In genomic region chr3:135211805-135212657, GRCm38 (mm10) we compare ENCODE assay signal across 8 mouse cellular contexts. TPM values are rescaled to one million over a fixed set of nuclear protein-coding genes. Genes with fewer than 3 reads are reported as not detected.
DNase-seq lines count a peak whose midpoint lies in the region; ATAC-seq and TF ChIP-seq lines count a peak whose summit lies in the region.

Gene Cenpe (plus strand): TSS chr3:135212537.

- peak; percentile 21 for TF ChIP-seq CTCF in lung, postnatal 0 days (IDR thresholded peaks at IDR 0.05)

- H3K9me3 ChIP-seq in hindbrain, embryonic 10.5 days: no peaks in the 10 kb centered on the region
- H3K9me3 ChIP-seq in lung, postnatal 0 days (ENCODE audit: low read length): no peaks in the 10 kb centered on the region

- H3K4me3 ChIP-seq in hindbrain, embryonic 10.5 days: peak within 1 kb of the TSS; percentile 97
- peak within 1 kb of the TSS; percentile 77 for H3K4me3 ChIP-seq in lung, postnatal 0 days (ENCODE audit: low read depth, low read length)

- peak; percentile 96 for ATAC-seq in frontal cortex, adult (ENCODE audit: low TSS enrichment)
- ATAC-seq in lung, postnatal 0 days: peak; percentile 98

- H3K27me3 ChIP-seq in hindbrain, embryonic 10.5 days (ENCODE audit: insufficient read depth, poor library complexity, severe bottlenecking): no peaks in the 10 kb centered on the region
- no peaks in the 10 kb centered on the region for H3K27me3 ChIP-seq in lung, postnatal 0 days (replicated peaks; ENCODE audit: insufficient read depth, low read length)

- peak within 1 kb of the TSS; percentile 60 for H3K9ac ChIP-seq in lung, postnatal 0 days (replicated peaks; ENCODE audit: low read depth)

- H3K36me3 ChIP-seq in hindbrain, embryonic 10.5 days: peaks cover 23% of the 10 kb centered on the region
- no peaks in the 10 kb centered on the region for H3K36me3 ChIP-seq in lung, postnatal 0 days (ENCODE audit: insufficient read depth, low read length)

- WGBS in hindbrain, embryonic 10.5 days: 7% methylated on average over 29 of the region's 29 CpGs
- WGBS in lung, postnatal 0 days: 3% methylated on average over 28 of the region's 29 CpGs

- peaks cover 23% of the 10 kb centered on the region for H3K4me1 ChIP-seq in hindbrain, embryonic 10.5 days (replicated peaks)
- H3K4me1 ChIP-seq in lung, postnatal 0 days (ENCODE audit: insufficient read depth, low read depth, low read length): peaks cover 4% of the 10 kb centered on the region; the same call in 1 of the 2 replicates

- DNase-seq in MN1 (ENCODE audit: low spot score): peak; percentile 88
- peak; percentile 83 for DNase-seq in cerebellum, adult 9-10 months
- peak; percentile 93 for DNase-seq in hindbrain, embryonic 10.5 days (ENCODE audit: low spot score)
- peak; percentile 75 for DNase-seq in layer of hippocampus, adult 9-11 months
- DNase-seq in lung, postnatal 0 days (ENCODE audit: low spot score): peak; percentile 94
- DNase-seq in ovary, postnatal 14 days (ENCODE audit: low spot score): peak; percentile 86
- peak; percentile 95 for DNase-seq in thymus, postnatal 14 days

- H3K27ac ChIP-seq in hindbrain, embryonic 10.5 days: peak within 1 kb of the TSS; percentile 94
- peak within 1 kb of the TSS; percentile 82 for H3K27ac ChIP-seq in lung, postnatal 0 days (ENCODE audit: low read length)

- peak within 1 kb of the TSS; percentile 98 for H3K4me2 ChIP-seq in lung, postnatal 0 days (replicated peaks; ENCODE audit: low read depth, low read length)

- TF ChIP-seq EP300 in lung, postnatal 0 days (IDR thresholded peaks at IDR 0.05): peak; percentile 23; the same call in 1 of the 2 replicates

RNA-seq across cellular contexts. Expression of gene Cenpe, which starts in this region (rescaled TPM):
- polyA plus RNA-seq in hindbrain, embryonic 10.5 days (2016; fragmentation: Nextera tagmentation; extraction: Ambion mirVana): 17.2 and 32.2 TPM in 2 replicates
- polyA plus RNA-seq in lung, postnatal 0 days (2015; fragmentation: Nextera tagmentation; extraction: Ambion mirVana): 1.1 and 1.6 TPM in 2 replicates

Comparison
In these comparisons a context has a peak if more than half of its experiments do, and no peak if none do; other contexts are left out.
1. Peak in every context shown above with its lines: DNase-seq, ATAC-seq, H3K4me3 ChIP-seq and H3K27ac ChIP-seq.